In the genomic region with DNA sequence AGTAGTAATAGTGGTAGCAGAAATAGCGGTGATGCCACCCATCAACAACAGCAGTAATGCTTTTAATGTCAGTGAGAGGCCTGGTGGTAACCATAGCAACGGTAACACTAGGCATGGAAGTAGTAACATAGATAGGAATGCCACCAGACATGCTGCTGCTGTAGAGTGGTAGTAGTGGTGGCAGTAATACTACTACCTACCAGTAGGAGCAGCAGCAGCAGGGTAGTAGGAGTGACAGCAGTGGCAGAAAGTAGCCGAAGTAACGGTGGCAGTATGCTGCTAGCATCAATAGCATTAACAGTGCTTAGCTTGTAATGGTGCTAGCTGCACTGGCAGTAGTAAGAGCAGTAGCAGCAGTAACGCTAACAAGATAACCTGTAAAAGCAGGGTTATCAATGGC, we compare ENCODE assay signal across 15 mouse cellular contexts. TPM values are rescaled to one million over a fixed set of nuclear protein-coding genes. Genes with fewer than 3 reads are reported as not detected.
DNase-seq lines count a peak whose midpoint lies in the region; ATAC-seq and TF ChIP-seq lines count a peak whose summit lies in the region.
"Had no signal": no experiment of that assay in that cellular context is flagged by ENCODE, and none has a peak within 500 bp of the region (broad histone marks: within the 10 kb centered on the region; RNA-seq: fewer than 3 reads in every experiment).

No protein-coding gene starts in this region.

- no peak overlapping the region for H3K4me3 ChIP-seq in hindbrain, postnatal 0 days (ENCODE audit: low read length)
- H3K4me3 ChIP-seq in hindbrain, embryonic 11.5 days (ENCODE audit: low read depth, low read length), result no peak overlapping the region
- no peak overlapping the region for H3K4me3 ChIP-seq in midbrain, postnatal 0 days (ENCODE audit: low read depth, low read length)
- H3K4me3 ChIP-seq in midbrain, embryonic 16.5 days (ENCODE audit: low read depth, low read length), result no peak overlapping the region
- H3K4me3 ChIP-seq in stomach, postnatal 0 days (ENCODE audit: low read depth, low read length), result no peak overlapping the region
- H3K4me3 ChIP-seq in intestine, embryonic 15.5 days (replicated peaks), result no peak overlapping the region
- H3K4me3 ChIP-seq: hindbrain, embryonic 12.5 days; kidney, embryonic 15.5 days; myocyte had no signal

- no peak for TF ChIP-seq EP300 in stomach, postnatal 0 days (optimal IDR thresholded peaks at IDR 0.05)

- ATAC-seq in hindbrain, postnatal 0 days, result no peak
- ATAC-seq in hindbrain, embryonic 11.5 days (ENCODE audit: low FRiP score), result no peak
- no peak; the same call in 1 of the 2 replicates for ATAC-seq in midbrain, postnatal 0 days (ENCODE audit: low FRiP score)
- no peak for ATAC-seq in midbrain, embryonic 16.5 days
- ATAC-seq in common myeloid progenitor, adult 5-6 weeks (replicated peaks; ENCODE audit: low read depth, poor library complexity, severe bottlenecking), result peak; percentile 71
- no peak for ATAC-seq in stomach, postnatal 0 days (ENCODE audit: low FRiP score, low TSS enrichment)
- no peak for ATAC-seq in intestine, embryonic 15.5 days

- no peaks in the 10 kb centered on the region for H3K9me3 ChIP-seq in hindbrain, postnatal 0 days (ENCODE audit: low read length)
- no peaks in the 10 kb centered on the region for H3K9me3 ChIP-seq in hindbrain, embryonic 11.5 days (ENCODE audit: control insufficient read depth, low read length)
- H3K9me3 ChIP-seq in midbrain, postnatal 0 days (ENCODE audit: low read length), result no peaks in the 10 kb centered on the region
- H3K9me3 ChIP-seq in midbrain, embryonic 16.5 days (replicated peaks; ENCODE audit: control insufficient read depth, low read length, poor library complexity, severe bottlenecking), result no peaks in the 10 kb centered on the region
- H3K9me3 ChIP-seq in stomach, postnatal 0 days (ENCODE audit: control insufficient read depth, low read length), result no peaks in the 10 kb centered on the region
- no peaks in the 10 kb centered on the region for H3K9me3 ChIP-seq in intestine, embryonic 15.5 days
- H3K9me3 ChIP-seq: hindbrain, embryonic 12.5 days; kidney, embryonic 15.5 days had no signal

- H3K4me1 ChIP-seq in hindbrain, postnatal 0 days (ENCODE audit: insufficient read depth, low read length), result no peaks in the 10 kb centered on the region; the same call in 1 of the 2 replicates
- H3K4me1 ChIP-seq in hindbrain, embryonic 11.5 days (replicated peaks; ENCODE audit: control insufficient read depth, insufficient read depth, low read length), result no peaks in the 10 kb centered on the region
- H3K4me1 ChIP-seq in midbrain, postnatal 0 days (ENCODE audit: insufficient read depth, low read length), result no peaks in the 10 kb centered on the region
- H3K4me1 ChIP-seq in midbrain, embryonic 16.5 days (ENCODE audit: control insufficient read depth, insufficient read depth, low read length), result no peaks in the 10 kb centered on the region
- no peaks in the 10 kb centered on the region for H3K4me1 ChIP-seq in stomach, postnatal 0 days (replicated peaks; ENCODE audit: control insufficient read depth, insufficient read depth)
- H3K4me1 ChIP-seq in intestine, embryonic 15.5 days (replicated peaks), result no peaks in the 10 kb centered on the region

- H3K27me3 ChIP-seq in hindbrain, postnatal 0 days (ENCODE audit: insufficient read depth, low read length), result no peaks in the 10 kb centered on the region
- H3K27me3 ChIP-seq in hindbrain, embryonic 11.5 days (ENCODE audit: control insufficient read depth, insufficient read depth, low read length), result no peaks in the 10 kb centered on the region
- H3K27me3 ChIP-seq in midbrain, postnatal 0 days (ENCODE audit: insufficient read depth, low read length), result no peaks in the 10 kb centered on the region
- no peaks in the 10 kb centered on the region for H3K27me3 ChIP-seq in midbrain, embryonic 16.5 days (ENCODE audit: control insufficient read depth, insufficient read depth, low read depth, low read length)
- H3K27me3 ChIP-seq in stomach, postnatal 0 days (ENCODE audit: control insufficient read depth, insufficient read depth, low read length), result no peaks in the 10 kb centered on the region
- no peaks in the 10 kb centered on the region for H3K27me3 ChIP-seq in intestine, embryonic 15.5 days (replicated peaks)
- H3K27me3 ChIP-seq: hindbrain, embryonic 12.5 days; kidney, embryonic 15.5 days had no signal

- no peak overlapping the region for H3K27ac ChIP-seq in hindbrain, postnatal 0 days
- H3K27ac ChIP-seq in hindbrain, embryonic 11.5 days (ENCODE audit: low read depth, low read length), result no peak overlapping the region
- H3K27ac ChIP-seq in midbrain, postnatal 0 days (ENCODE audit: low read depth, low read length), result no peak overlapping the region
- no peak overlapping the region for H3K27ac ChIP-seq in midbrain, embryonic 16.5 days (ENCODE audit: low read length)
- no peak overlapping the region for H3K27ac ChIP-seq in stomach, postnatal 0 days (replicated peaks)
- no peak overlapping the region for H3K27ac ChIP-seq in intestine, embryonic 15.5 days
- H3K27ac ChIP-seq: hindbrain, embryonic 12.5 days; kidney, embryonic 15.5 days had no signal

- H3K4me2 ChIP-seq in hindbrain, postnatal 0 days (ENCODE audit: low read depth, low read length), result no peak overlapping the region
- no peak overlapping the region for H3K4me2 ChIP-seq in hindbrain, embryonic 11.5 days (replicated peaks; ENCODE audit: low read depth, low read length)
- H3K4me2 ChIP-seq in midbrain, postnatal 0 days (ENCODE audit: low read depth, low read length, poor library complexity, severe bottlenecking), result no peak overlapping the region
- H3K4me2 ChIP-seq in midbrain, embryonic 16.5 days (ENCODE audit: low read length), result no peak overlapping the region
- H3K4me2 ChIP-seq in stomach, postnatal 0 days (replicated peaks; ENCODE audit: low read depth), result no peak overlapping the region
- H3K4me2 ChIP-seq in intestine, embryonic 15.5 days (replicated peaks), result no peak overlapping the region
- H3K4me2 ChIP-seq: hindbrain, embryonic 12.5 days; kidney, embryonic 15.5 days had no signal

- DNase-seq in hindbrain, postnatal 0 days (ENCODE audit: low spot score), result no peak
- no peak for DNase-seq in hindbrain, embryonic 11.5 days (ENCODE audit: low spot score)
- DNase-seq in midbrain, postnatal 0 days (ENCODE audit: low spot score), result no peak
- no peak for DNase-seq in stomach, postnatal 0 days (ENCODE audit: low spot score)
- no peak for DNase-seq in left cerebral cortex, adult 9 months (ENCODE audit: low spot score in 2 of 2)
- DNase-seq: adrenal gland, postnatal 36 days; cerebellum, adult 11 months; lung, postnatal 4 days; right cerebral cortex, postnatal 25 days had no signal

- 83% methylated on average over 5 of the region's 5 CpGs for WGBS in hindbrain, postnatal 0 days
- 85% methylated on average over 5 of the region's 5 CpGs for WGBS in hindbrain, embryonic 11.5 days
- WGBS in midbrain, postnatal 0 days, result 85% methylated on average over 5 of the region's 5 CpGs
- 86% methylated on average over 5 of the region's 5 CpGs for WGBS in midbrain, embryonic 16.5 days
- WGBS in stomach, postnatal 0 days, result 83% methylated on average over 5 of the region's 5 CpGs
- 82% methylated on average over 5 of the region's 5 CpGs for WGBS in intestine, embryonic 15.5 days

- H3K9ac ChIP-seq in hindbrain, postnatal 0 days (replicated peaks; ENCODE audit: low read length), result no peak overlapping the region
- no peak overlapping the region for H3K9ac ChIP-seq in hindbrain, embryonic 11.5 days (ENCODE audit: low read depth, low read length)
- H3K9ac ChIP-seq in midbrain, postnatal 0 days (replicated peaks; ENCODE audit: low read length, poor library complexity, severe bottlenecking), result no peak overlapping the region
- H3K9ac ChIP-seq in midbrain, embryonic 16.5 days (ENCODE audit: low read depth, low read length), result no peak overlapping the region
- H3K9ac ChIP-seq in stomach, postnatal 0 days (ENCODE audit: low read length), result no peak overlapping the region
- no peak overlapping the region for H3K9ac ChIP-seq in intestine, embryonic 15.5 days
- H3K9ac ChIP-seq: hindbrain, embryonic 12.5 days; kidney, embryonic 15.5 days had no signal

- TF ChIP-seq CTCF in hindbrain, postnatal 0 days (IDR thresholded peaks at IDR 0.05; ENCODE audit: low read depth), result peak; percentile 46
- TF ChIP-seq CTCF in midbrain, postnatal 0 days (IDR thresholded peaks at IDR 0.05), result peak; percentile 8; the same call in 1 of the 2 replicates
- TF ChIP-seq CTCF in stomach, postnatal 0 days (IDR thresholded peaks at IDR 0.05; ENCODE audit: low read depth), result peak; percentile 51

- no peaks in the 10 kb centered on the region for H3K36me3 ChIP-seq in hindbrain, postnatal 0 days (ENCODE audit: insufficient read depth, low read length)
- no peaks in the 10 kb centered on the region for H3K36me3 ChIP-seq in hindbrain, embryonic 11.5 days (ENCODE audit: control insufficient read depth, insufficient read depth, low read length)
- no peaks in the 10 kb centered on the region for H3K36me3 ChIP-seq in midbrain, postnatal 0 days (ENCODE audit: insufficient read depth, low read length)
- no peaks in the 10 kb centered on the region for H3K36me3 ChIP-seq in midbrain, embryonic 16.5 days (ENCODE audit: control insufficient read depth, insufficient read depth, low read length)
- H3K36me3 ChIP-seq in stomach, postnatal 0 days (ENCODE audit: control insufficient read depth, insufficient read depth, low read length), result no peaks in the 10 kb centered on the region
- H3K36me3 ChIP-seq in intestine, embryonic 15.5 days, result no peaks in the 10 kb centered on the region
- H3K36me3 ChIP-seq: hindbrain, embryonic 12.5 days; kidney, embryonic 15.5 days had no signal

RNA-seq across cellular contexts. Expression of a gene that starts 32.3 kb away (rescaled TPM):
- total RNA-seq in hindbrain, postnatal 0 days (2014; rRNA removed), result 0.18 and 0.37 TPM in 2 replicates
- polyA plus RNA-seq in hindbrain, postnatal 0 days (2015; fragmentation: Nextera tagmentation; extraction: Ambion mirVana), result 0.93 and 1.3 TPM in 2 replicates
- polyA plus RNA-seq in hindbrain, embryonic 11.5 days (2014; fragmentation: Nextera tagmentation; extraction: Ambion mirVana), result 0.48 and 0.56 TPM in 2 replicates
- total RNA-seq in midbrain, postnatal 0 days (2014; rRNA removed), result 0.14 and 0.55 TPM in 2 replicates
- polyA plus RNA-seq in midbrain, postnatal 0 days (2015; fragmentation: Nextera tagmentation; extraction: Ambion mirVana), result 0.38 and 0.59 TPM in 2 replicates
- 0.31 and 0.70 TPM in 2 replicates for polyA plus RNA-seq in midbrain, embryonic 16.5 days (2015; fragmentation: Nextera tagmentation; extraction: Ambion mirVana)
- total RNA-seq in common myeloid progenitor, adult 5-6 weeks (2017), result 5.1 and 9.1 TPM in 2 replicates
- polyA plus RNA-seq in stomach, postnatal 0 days (2015; fragmentation: Nextera tagmentation; extraction: Ambion mirVana), result 16.4 and 18.4 TPM in 2 replicates
- polyA plus RNA-seq in intestine, embryonic 15.5 days (2015; fragmentation: Nextera tagmentation; extraction: Ambion mirVana), result 1.9 and 2.3 TPM in 2 replicates
